Mouse (Mus musculus): ENCODE results near the gene Mef2b.

GRCm38 (mm10) chr8:70200098-70200681, 60.7 kb downstream of the Mef2b start:
- peak; percentile 73 for TF ChIP-seq CTCF (IDR thresholded peaks at IDR 0.05)
- TF ChIP-seq EP300 (IDR thresholded peaks at IDR 0.05), result no peak

Measured in lung, postnatal 0 days (tissue).